Mouse (Mus musculus): Measurements from ENCODE around the gene Zfp112. TPM values are rescaled to one million over a fixed set of nuclear protein-coding genes. Genes with fewer than 3 reads are reported as not detected.

Gene Zfp112
- total RNA-seq, 2 experiments from 2014 or later = 4.4 to 4.5 TPM

GRCm38 (mm10) chr7:24175337-24175711, 63.2 kb downstream of the Zfp112 start:
- DNase-seq (ENCODE audit: low spot score in 2 of 2) = no peak

Other genes starting within 250 kb of the Zfp112 start
- gene Vmn1r177, start 245.9 kb upstream of the Zfp112 start, total RNA-seq (2021) = not detected
- not detected for gene Vmn1r178, start 220.3 kb upstream of the Zfp112 start, total RNA-seq (2021)
- not detected for gene Vmn1r179, start 185.3 kb upstream of the Zfp112 start, total RNA-seq (2021)
- gene Vmn1r180, start 161.7 kb upstream of the Zfp112 start, total RNA-seq (2021) = not detected
- gene Vmn1r181, start 137.7 kb upstream of the Zfp112 start, total RNA-seq (2021) = not detected
- gene V1rd19, start 110.6 kb upstream of the Zfp112 start, total RNA-seq (2021) = not detected
- gene Vmn1r183, start 59.1 kb upstream of the Zfp112 start, total RNA-seq (2021) = not detected
- 1 to 10 TPM; 9.1 TPM for gene Zfp180, start 30.4 kb upstream of the Zfp112 start, total RNA-seq (2021)
- gene Zfp235, start 21.9 kb downstream of the Zfp112 start, total RNA-seq (2021) = 1 to 10 TPM; 6.1 to 8.6 TPM
- gene Zfp114, start 62.7 kb downstream of the Zfp112 start, total RNA-seq (2021) = under 1 TPM; 0.57 to 0.83 TPM
- gene Zfp111, start 99.1 kb downstream of the Zfp112 start, total RNA-seq (2021) = 10 to 100 TPM in 1 of 2 experiments, 1 to 10 TPM in 1; 9.2 to 10.1 TPM
- 1 to 10 TPM; 2.1 to 2.2 TPM for gene Zfp109, start 125.2 kb downstream of the Zfp112 start, total RNA-seq (2021)
- gene Zfp108, start 142.5 kb downstream of the Zfp112 start, total RNA-seq (2021) = 1 to 10 TPM; 2.1 to 2.2 TPM
- 1 to 10 TPM; 3.9 to 5.5 TPM for gene Zfp93, start 158.1 kb downstream of the Zfp112 start, total RNA-seq (2021)
- gene Zfp61, start 188.9 kb downstream of the Zfp112 start, total RNA-seq (2021) = 1 to 10 TPM; 8.7 to 8.9 TPM
- 1 to 10 TPM; 4.0 to 4.2 TPM for gene Zfp94, start 204.4 kb downstream of the Zfp112 start, total RNA-seq (2021)
- gene Tescl, start 221.6 kb downstream of the Zfp112 start, total RNA-seq (2021) = under 1 TPM in 1 of 2 experiments, not detected in 1; 0.31 TPM
- not detected for gene Lypd5, start 236.9 kb downstream of the Zfp112 start, total RNA-seq (2021)